Mouse (Mus musculus): ENCODE results near the gene Acy3. TPM values are rescaled to one million over a fixed set of nuclear protein-coding genes. Genes with fewer than 3 reads are reported as not detected.
"Not testable (repeated sequence)": the region's sequence is repeated elsewhere in the genome, so short reads cannot be mapped to it uniquely, and the experiment has no call there.

The Acy3 gene
- total RNA-seq, 2 experiments from 2014 or later, result 0.51 TPM; not detected in 1

DNA sequence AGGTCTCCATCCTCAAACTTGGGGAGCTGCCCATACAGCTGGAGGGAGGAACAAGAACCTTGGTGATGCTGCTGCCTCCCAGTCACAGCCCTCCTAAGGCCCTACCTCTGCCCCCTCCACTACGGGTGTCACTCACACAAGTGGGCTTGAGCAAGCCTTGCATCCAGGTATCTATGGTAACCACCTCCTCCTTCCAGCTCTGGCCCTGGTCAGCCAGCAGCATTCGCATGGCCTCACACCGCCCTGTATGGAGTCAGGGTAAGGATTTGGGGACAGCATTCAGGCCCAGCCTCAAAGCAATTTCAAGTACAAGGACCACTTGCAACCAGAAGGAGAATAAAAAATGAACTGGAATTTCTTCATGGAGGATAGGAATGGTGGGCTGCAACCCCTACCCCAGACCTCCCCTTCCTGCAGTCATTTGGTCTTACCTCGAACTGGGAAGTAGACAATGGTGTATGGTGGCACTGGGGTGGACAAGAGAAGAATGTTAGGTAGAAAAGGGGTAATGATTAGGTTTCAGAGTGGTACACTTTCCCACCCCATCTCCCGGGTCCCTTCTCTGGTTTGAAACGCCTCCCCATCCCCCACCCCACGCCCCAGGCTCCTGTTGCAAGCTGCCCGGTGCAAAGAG lies 50.9 kb downstream of the Acy3 start:
- not testable (repeated sequence) for ATAC-seq (ENCODE audit: poor library complexity, severe bottlenecking)

DNA sequence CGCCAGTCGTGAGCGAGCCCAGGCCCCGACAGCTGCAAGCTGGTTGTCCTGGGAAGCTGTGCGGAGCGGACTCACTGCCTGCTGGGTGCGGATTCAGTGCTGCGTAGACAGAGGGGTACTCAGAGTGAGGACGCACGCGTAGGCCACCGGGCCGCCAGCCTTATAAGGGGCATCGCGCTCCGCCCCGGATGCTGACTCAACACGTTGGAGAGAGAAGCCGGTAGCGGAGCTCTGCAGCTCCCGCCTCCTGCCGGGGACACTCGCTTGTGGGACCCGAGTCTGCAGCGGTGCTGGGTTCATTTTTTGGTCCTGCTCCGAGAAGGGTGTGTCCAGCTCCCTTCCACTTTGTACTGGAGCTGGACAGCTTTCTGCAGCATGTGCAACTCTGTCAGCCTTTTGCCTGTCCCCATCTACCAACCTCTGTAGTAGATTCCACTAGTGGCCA lies 51.4 kb downstream of the Acy3 start, which contains the start of gene Gstp1:
Gstp1 (minus strand) TSS at position 198 of the 445 bp plus-strand sequence.
- ATAC-seq (ENCODE audit: poor library complexity, severe bottlenecking), result peak; percentile 100

Other genes starting within 250 kb of the Acy3 start
Only the 30 nearest of the 32 such genes appear.
- gene Kmt5b, start 219.1 kb upstream of the Acy3 start, total RNA-seq (2015), result 25.8 and 28.5 TPM in 2 replicates
- 44.7 and 54.8 TPM in 2 replicates for gene Kmt5b, start 219.1 kb upstream of the Acy3 start, total RNA-seq (2017)
- 15.9 and 18.9 TPM in 2 replicates for gene Chka, start 134.8 kb upstream of the Acy3 start, total RNA-seq (2015)
- gene Chka, start 134.8 kb upstream of the Acy3 start, total RNA-seq (2017), result 19.2 and 22.0 TPM in 2 replicates
- gene Tcirg1, start 79.4 kb upstream of the Acy3 start, total RNA-seq (2015), result 197 and 207 TPM in 2 replicates
- gene Tcirg1, start 79.4 kb upstream of the Acy3 start, total RNA-seq (2017), result 315 and 316 TPM in 2 replicates
- gene Ndufs8, start 73.8 kb upstream of the Acy3 start, total RNA-seq (2015), result 213 and 215 TPM in 2 replicates
- gene Ndufs8, start 73.8 kb upstream of the Acy3 start, total RNA-seq (2017), result 60.4 and 83.5 TPM in 2 replicates
- 47.3 and 48.1 TPM in 2 replicates for gene Aldh3b1, start 56.8 kb upstream of the Acy3 start, total RNA-seq (2015)
- gene Aldh3b1, start 56.8 kb upstream of the Acy3 start, total RNA-seq (2017), result 104 TPM in 2 replicates
- 242 and 258 TPM in 2 replicates for gene Unc93b1, start 51.4 kb upstream of the Acy3 start, total RNA-seq (2015)
- gene Unc93b1, start 51.4 kb upstream of the Acy3 start, total RNA-seq (2017), result 447 and 483 TPM in 2 replicates
- gene Aldh3b3, start 27.9 kb upstream of the Acy3 start, total RNA-seq (2015), result 1.4 and 2.7 TPM in 2 replicates
- gene Aldh3b3, start 27.9 kb upstream of the Acy3 start, total RNA-seq (2017), result 2.4 TPM in 2 replicates
- gene Aldh3b2, start 14.2 kb upstream of the Acy3 start, total RNA-seq (2015), result 0.18 and 2.2 TPM in 2 replicates
- gene Aldh3b2, start 14.2 kb upstream of the Acy3 start, total RNA-seq (2017), result 0.28 and 0.55 TPM in 2 replicates
- gene Tbx10, start 6.2 kb downstream of the Acy3 start, total RNA-seq (2015), result not detected in 2 replicates
- gene Tbx10, start 6.2 kb downstream of the Acy3 start, total RNA-seq (2017), result not detected in 2 replicates
- gene Nudt8, start 14.0 kb downstream of the Acy3 start, total RNA-seq (2015), result 8.6 and 13.4 TPM in 2 replicates
- 4.9 and 5.7 TPM in 2 replicates for gene Nudt8, start 14.0 kb downstream of the Acy3 start, total RNA-seq (2017)
- 0.45 TPM in 1 of 2 replicates, not detected in the other for gene Gm49405, start 14.1 kb downstream of the Acy3 start, total RNA-seq (2015)
- gene Gm49405, start 14.1 kb downstream of the Acy3 start, total RNA-seq (2017), result 0.28 and 1.2 TPM in 2 replicates
- 1.2 and 1.5 TPM in 2 replicates for gene Doc2g, start 16.7 kb downstream of the Acy3 start, total RNA-seq (2015)
- 0.18 and 0.37 TPM in 2 replicates for gene Doc2g, start 16.7 kb downstream of the Acy3 start, total RNA-seq (2017)
- 82.1 and 103 TPM in 2 replicates for gene Ndufv1, start 26.2 kb downstream of the Acy3 start, total RNA-seq (2015)
- gene Ndufv1, start 26.2 kb downstream of the Acy3 start, total RNA-seq (2017), result 151 and 169 TPM in 2 replicates
- 257 and 287 TPM in 2 replicates for gene Gstp1, start 51.4 kb downstream of the Acy3 start, total RNA-seq (2015)
- gene Gstp1, start 51.4 kb downstream of the Acy3 start, total RNA-seq (2017), result 69.5 and 80.2 TPM in 2 replicates
- gene Gstp2, start 59.5 kb downstream of the Acy3 start, total RNA-seq (2015), result 4.8 TPM in 1 of 2 replicates, not detected in the other
- gene Gstp2, start 59.5 kb downstream of the Acy3 start, total RNA-seq (2017), result 1.8 TPM in 1 of 2 replicates, not detected in the other
- 3.0 and 5.0 TPM in 2 replicates for gene Gstp3, start 73.0 kb downstream of the Acy3 start, total RNA-seq (2015)
- 4.0 and 4.5 TPM in 2 replicates for gene Gstp3, start 73.0 kb downstream of the Acy3 start, total RNA-seq (2017)
- not detected in 2 replicates for gene Cabp2, start 95.0 kb downstream of the Acy3 start, total RNA-seq (2015)
- not detected in 2 replicates for gene Cabp2, start 95.0 kb downstream of the Acy3 start, total RNA-seq (2017)
- gene Cdk2ap2, start 110.6 kb downstream of the Acy3 start, total RNA-seq (2015), result 245 and 277 TPM in 2 replicates
- 72.9 and 83.4 TPM in 2 replicates for gene Cdk2ap2, start 110.6 kb downstream of the Acy3 start, total RNA-seq (2017)
- gene Pitpnm1, start 113.4 kb downstream of the Acy3 start, total RNA-seq (2015), result 38.3 and 47.7 TPM in 2 replicates
- gene Pitpnm1, start 113.4 kb downstream of the Acy3 start, total RNA-seq (2017), result 30.2 and 38.9 TPM in 2 replicates
- gene Aip, start 139.3 kb downstream of the Acy3 start, total RNA-seq (2015), result 111 and 139 TPM in 2 replicates
- gene Aip, start 139.3 kb downstream of the Acy3 start, total RNA-seq (2017), result 72.5 and 76.7 TPM in 2 replicates
- not detected in 2 replicates for gene Gpr152, start 153.2 kb downstream of the Acy3 start, total RNA-seq (2015)
- gene Gpr152, start 153.2 kb downstream of the Acy3 start, total RNA-seq (2017), result not detected in 2 replicates
- gene Cabp4, start 157.5 kb downstream of the Acy3 start, total RNA-seq (2015), result 0.14 and 0.22 TPM in 2 replicates
- not detected in 2 replicates for gene Cabp4, start 157.5 kb downstream of the Acy3 start, total RNA-seq (2017)
- gene Coro1b, start 162.0 kb downstream of the Acy3 start, total RNA-seq (2015), result 279 and 345 TPM in 2 replicates
- gene Coro1b, start 162.0 kb downstream of the Acy3 start, total RNA-seq (2017), result 142 and 161 TPM in 2 replicates
- gene Ptprcap, start 167.0 kb downstream of the Acy3 start, total RNA-seq (2015), result 30.5 and 42.1 TPM in 2 replicates
- 43.9 and 44.8 TPM in 2 replicates for gene Ptprcap, start 167.0 kb downstream of the Acy3 start, total RNA-seq (2017)
- gene Rps6kb2, start 176.8 kb downstream of the Acy3 start, total RNA-seq (2015), result 21.0 and 26.7 TPM in 2 replicates
- 21.0 and 25.0 TPM in 2 replicates for gene Rps6kb2, start 176.8 kb downstream of the Acy3 start, total RNA-seq (2017)
- 3.9 and 4.7 TPM in 2 replicates for gene Carns1, start 188.9 kb downstream of the Acy3 start, total RNA-seq (2015)
- 1.3 and 2.0 TPM in 2 replicates for gene Carns1, start 188.9 kb downstream of the Acy3 start, total RNA-seq (2017)
- 52.8 and 59.9 TPM in 2 replicates for gene Tbc1d10c, start 204.7 kb downstream of the Acy3 start, total RNA-seq (2015)
- gene Tbc1d10c, start 204.7 kb downstream of the Acy3 start, total RNA-seq (2017), result 21.5 and 33.5 TPM in 2 replicates
- gene Ppp1ca, start 205.5 kb downstream of the Acy3 start, total RNA-seq (2015), result 496 and 536 TPM in 2 replicates
- gene Ppp1ca, start 205.5 kb downstream of the Acy3 start, total RNA-seq (2017), result 639 and 705 TPM in 2 replicates
- gene Rad9a, start 215.1 kb downstream of the Acy3 start, total RNA-seq (2015), result 32.8 and 36.7 TPM in 2 replicates
- gene Rad9a, start 215.1 kb downstream of the Acy3 start, total RNA-seq (2017), result 21.4 and 22.8 TPM in 2 replicates
- gene Clcf1, start 227.7 kb downstream of the Acy3 start, total RNA-seq (2015), result 1.4 and 2.9 TPM in 2 replicates
- 0.40 and 2.2 TPM in 2 replicates for gene Clcf1, start 227.7 kb downstream of the Acy3 start, total RNA-seq (2017)

Data from megakaryocyte, adult 5-6 weeks (primary cell).